Comparison of ENCODE assay signal across 27 mouse cellular contexts in genomic region chr2:3729586-3729985, GRCm38 (mm10).
DNase-seq lines count a peak whose midpoint lies in the region; ATAC-seq and TF ChIP-seq lines count a peak whose summit lies in the region.
"Had no signal": no experiment of that assay in that cellular context is flagged by ENCODE, and none has a peak within 500 bp of the region (broad histone marks: within the 10 kb centered on the region; RNA-seq: fewer than 3 reads in every experiment).

No protein-coding gene starts in this region.

- 45% methylated on average over 3 of the region's 3 CpGs for WGBS in heart, embryonic 13.5 days
- WGBS in heart, adult 2 months = 73% methylated on average over 3 of the region's 3 CpGs
- WGBS in spleen, adult 2 months = 71% methylated on average over 3 of the region's 3 CpGs
- 69% methylated on average over 3 of the region's 3 CpGs for WGBS in kidney, embryonic 15.5 days

- no peak for TF ChIP-seq POLR2A in heart, adult 2 months (IDR thresholded peaks at IDR 0.05; ENCODE audit: insufficient read depth, low read depth, low read length)
- no peak for TF ChIP-seq POLR2A in spleen, adult 2 months (IDR thresholded peaks at IDR 0.05; ENCODE audit: low read depth, low read length)

- no peaks in the 10 kb centered on the region for H3K79me2 ChIP-seq in heart, adult 2 months (replicated peaks; ENCODE audit: control insufficient read depth, insufficient read depth, low read length)

- no peak for TF ChIP-seq EP300 in heart, adult 2 months (IDR thresholded peaks at IDR 0.05; ENCODE audit: insufficient read depth, low read depth, low read length)

- no peak overlapping the region for H3K4me2 ChIP-seq in heart, embryonic 13.5 days
- H3K4me2 ChIP-seq in kidney, embryonic 15.5 days = no peak overlapping the region
- H3K4me2 ChIP-seq: hindbrain, embryonic 12.5 days; intestine, embryonic 15.5 days; liver, embryonic 12.5 days; midbrain, embryonic 11.5 days had no signal

- H3K4me1 ChIP-seq in heart, embryonic 13.5 days = peaks cover 68% of the 10 kb centered on the region
- H3K4me1 ChIP-seq in heart, adult 2 months (ENCODE audit: control insufficient read depth, insufficient read depth, low read length) = peaks cover 10% of the 10 kb centered on the region
- peaks cover 54% of the 10 kb centered on the region for H3K4me1 ChIP-seq in spleen, adult 2 months (ENCODE audit: control insufficient read depth, insufficient read depth, insufficient read length)
- H3K4me1 ChIP-seq in kidney, embryonic 15.5 days = peaks cover 33% of the 10 kb centered on the region

- no peaks in the 10 kb centered on the region for H3K27me3 ChIP-seq in heart, embryonic 13.5 days (replicated peaks)
- H3K27me3 ChIP-seq in heart, adult 2 months (ENCODE audit: control insufficient read depth, insufficient read depth, low read length) = no peaks in the 10 kb centered on the region
- no peaks in the 10 kb centered on the region for H3K27me3 ChIP-seq in spleen, adult 2 months (ENCODE audit: control insufficient read depth, insufficient read depth, low read length)
- no peaks in the 10 kb centered on the region for H3K27me3 ChIP-seq in kidney, embryonic 15.5 days
- H3K27me3 ChIP-seq: embryonic facial prominence, embryonic 13.5 days; hindbrain, embryonic 12.5 days; intestine, embryonic 15.5 days; liver, embryonic 12.5 days had no signal

- TF ChIP-seq CTCF in heart, adult 2 months (IDR thresholded peaks at IDR 0.05) = no peak
- TF ChIP-seq CTCF in spleen, adult 2 months (IDR thresholded peaks at IDR 0.05; ENCODE audit: extremely low read depth, insufficient read depth, insufficient read length, insufficient replicate concordance) = no peak

- intact Hi-C loops in heart, adult 2 months (cut with DNase I) = no loop called here
- intact Hi-C loops in left cerebral cortex, postnatal 10 days (cut with DNase I) = no loop called here

- no peak overlapping the region for H3K9ac ChIP-seq in heart, embryonic 13.5 days
- H3K9ac ChIP-seq in heart, adult 2 months (ENCODE audit: low read depth, low read length) = no peak overlapping the region
- H3K9ac ChIP-seq in kidney, embryonic 15.5 days = no peak overlapping the region
- H3K9ac ChIP-seq: embryonic facial prominence, embryonic 13.5 days; forebrain, postnatal 0 days; hindbrain, embryonic 12.5 days; intestine, embryonic 15.5 days; liver, embryonic 12.5 days; liver, postnatal 0 days had no signal

- DNase-seq in heart, adult 2 months = no peak
- no peak for DNase-seq in spleen, adult 2 months (ENCODE audit: low read depth in 1 of 2, low spot score in 2 of 2)
- DNase-seq in spleen, adult 18-20 months = no peak
- DNase-seq in kidney, postnatal 36 days = peak; percentile 34 to 61
- no peak for DNase-seq in left cerebral cortex, postnatal 10 days (ENCODE audit: extremely low spot score in 1 of 2, low spot score in 2 of 2)
- no peak for DNase-seq in B cell, adult 2 months
- DNase-seq: adrenal gland, postnatal 25 days; cerebellum, adult 18-20 months; cerebellum, postnatal 10 days; forebrain, postnatal 0 days; gastrocnemius, postnatal 10 days; left cerebral cortex, postnatal 4 days; liver, postnatal 0 days; lung, postnatal 36 days; right cerebral cortex, postnatal 25 days had no signal

- peak overlapping the region; percentile 53; the same call in 1 of the 2 replicates for H3K27ac ChIP-seq in heart, embryonic 13.5 days (replicated peaks)
- no peak overlapping the region for H3K27ac ChIP-seq in heart, adult 2 months
- peak overlapping the region; percentile 86 for H3K27ac ChIP-seq in spleen, adult 2 months (ENCODE audit: insufficient read depth, low read length)
- peak overlapping the region; percentile 49; the same call in 1 of the 2 replicates for H3K27ac ChIP-seq in kidney, embryonic 15.5 days
- H3K27ac ChIP-seq: embryonic facial prominence, embryonic 13.5 days; hindbrain, embryonic 12.5 days; hindbrain, postnatal 0 days; intestine, embryonic 15.5 days; left cerebral cortex, adult 2 months; liver, embryonic 12.5 days had no signal

- no peaks in the 10 kb centered on the region for H3K36me3 ChIP-seq in heart, embryonic 13.5 days
- no peaks in the 10 kb centered on the region for H3K36me3 ChIP-seq in heart, adult 2 months (ENCODE audit: control insufficient read depth, insufficient read depth, low read length)
- no peaks in the 10 kb centered on the region for H3K36me3 ChIP-seq in spleen, adult 2 months (ENCODE audit: control insufficient read depth, insufficient read depth, low read length)
- H3K36me3 ChIP-seq in kidney, embryonic 15.5 days = no peaks in the 10 kb centered on the region
- H3K36me3 ChIP-seq: embryonic facial prominence, embryonic 13.5 days; hindbrain, embryonic 12.5 days; intestine, embryonic 15.5 days; liver, embryonic 12.5 days had no signal

- no peak for ATAC-seq in heart, embryonic 13.5 days (ENCODE audit: extremely low read depth, insufficient number of reproducible peaks, low FRiP score, low TSS enrichment)
- ATAC-seq in kidney, embryonic 15.5 days (replicated peaks; ENCODE audit: low FRiP score) = no peak
- ATAC-seq: CD4-positive, CD25-positive, alpha-beta regulatory T cell, adult 4 months; forebrain, postnatal 0 days; hindbrain, postnatal 0 days; intestine, embryonic 15.5 days; liver, embryonic 12.5 days; liver, postnatal 0 days; midbrain, embryonic 16.5 days had no signal

- no peaks in the 10 kb centered on the region for H3K9me3 ChIP-seq in heart, embryonic 13.5 days
- H3K9me3 ChIP-seq in kidney, embryonic 15.5 days (replicated peaks) = no peaks in the 10 kb centered on the region
- H3K9me3 ChIP-seq: embryonic facial prominence, embryonic 13.5 days; hindbrain, embryonic 12.5 days; intestine, embryonic 15.5 days; liver, embryonic 12.5 days had no signal

- no peak overlapping the region for H3K4me3 ChIP-seq in heart, embryonic 13.5 days
- H3K4me3 ChIP-seq in heart, adult 2 months = no peak overlapping the region
- no peak overlapping the region for H3K4me3 ChIP-seq in spleen, adult 2 months (ENCODE audit: extremely low read depth, insufficient read depth, insufficient read length)
- no peak overlapping the region for H3K4me3 ChIP-seq in kidney, embryonic 15.5 days (replicated peaks)
- H3K4me3 ChIP-seq: embryonic facial prominence, embryonic 13.5 days; erythroblast, embryonic 14.5 days; hindbrain, embryonic 12.5 days; intestine, embryonic 15.5 days; left cerebral cortex, adult 2 months; liver, embryonic 12.5 days had no signal

Comparison
In these comparisons a context has a peak if more than half of its experiments do, and no peak if none do; other contexts are left out.
1. DNase-seq: peak in kidney, postnatal 36 days (2 of 2); none in heart, adult 2 months (0 of 2), spleen, adult 2 months (0 of 2), spleen, adult 18-20 months (0 of 2), left cerebral cortex, postnatal 10 days (0 of 2) and B cell, adult 2 months (0 of 2).